Mouse (Mus musculus): ENCODE measurements around the gene Mb21d2.
A peak's percentile ranks its signal among the peaks of the same experiment; 100 is the strongest.

Mb21d2 gene

DNA sequence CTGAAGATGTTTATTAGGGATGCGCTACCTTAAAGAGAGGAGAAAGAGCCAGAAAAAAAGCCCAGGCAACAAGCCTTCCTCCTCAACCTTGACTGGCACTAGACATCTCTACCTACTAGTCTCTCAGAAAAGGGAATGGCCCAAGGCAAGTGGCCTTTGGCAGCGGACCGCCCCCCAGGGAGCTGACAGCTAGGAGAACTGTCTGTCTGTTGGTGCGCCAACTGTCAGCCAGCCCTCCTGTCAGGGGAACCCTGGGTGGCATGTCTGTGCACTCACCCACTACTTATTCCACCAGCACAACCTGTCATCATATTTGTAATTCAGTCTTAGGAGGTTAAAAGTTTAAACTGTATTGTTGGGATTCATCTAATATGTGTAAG, 30.3 kb downstream of the Mb21d2 start:
- no peak for DNase-seq

DNA sequence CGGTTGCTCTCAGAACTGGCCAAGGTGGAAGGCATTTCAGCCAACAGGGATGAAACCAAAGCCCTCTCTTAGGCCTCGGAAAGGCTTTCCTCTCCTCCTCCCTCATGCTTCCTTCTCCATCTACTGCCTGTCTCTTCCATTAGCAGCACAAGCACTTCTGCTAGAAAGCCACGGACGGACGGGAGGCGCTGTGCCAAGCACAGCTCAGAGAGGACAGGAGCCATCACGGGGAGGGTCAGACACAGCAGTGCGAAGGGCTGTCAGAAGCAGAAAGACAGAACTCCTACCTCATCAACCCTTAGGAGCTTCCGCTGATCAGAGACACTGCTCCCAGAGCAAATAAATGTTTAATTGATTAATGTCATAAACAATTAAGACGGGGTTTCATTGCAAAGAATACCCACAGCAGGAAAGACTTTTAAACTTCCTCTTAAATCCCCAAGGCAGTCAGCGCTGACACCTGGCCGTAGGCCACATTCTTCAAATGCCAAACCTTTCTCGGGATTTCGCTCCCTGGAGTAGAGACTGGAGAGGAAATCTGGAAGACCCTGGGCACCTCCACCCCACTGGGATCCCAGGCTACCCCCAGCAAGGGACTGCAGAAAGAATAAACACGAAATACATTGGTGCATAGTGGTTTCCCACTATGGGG, 30.8 kb downstream of the Mb21d2 start:
- peak; percentile 18 for DNase-seq

DNA sequence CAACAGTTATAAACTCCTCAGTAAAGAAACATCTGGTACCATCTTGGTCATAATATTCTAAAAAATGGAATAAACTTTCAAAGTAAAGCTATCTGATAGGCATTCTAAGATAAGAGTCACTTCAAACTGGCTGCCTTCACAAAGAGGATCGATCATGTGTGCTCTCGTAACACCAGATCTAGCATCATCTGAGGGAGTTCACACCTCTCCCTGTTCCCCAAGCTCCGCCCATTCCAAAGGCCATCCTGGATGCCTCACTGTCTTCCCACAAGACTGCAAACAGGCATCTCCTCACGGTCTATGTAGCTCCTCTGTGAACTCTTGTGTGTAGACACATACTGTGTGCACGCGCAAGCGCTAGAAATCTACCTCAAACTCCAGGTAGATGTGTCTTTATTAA, 32.9 kb downstream of the Mb21d2 start:
- DNase-seq, result no peak

DNA sequence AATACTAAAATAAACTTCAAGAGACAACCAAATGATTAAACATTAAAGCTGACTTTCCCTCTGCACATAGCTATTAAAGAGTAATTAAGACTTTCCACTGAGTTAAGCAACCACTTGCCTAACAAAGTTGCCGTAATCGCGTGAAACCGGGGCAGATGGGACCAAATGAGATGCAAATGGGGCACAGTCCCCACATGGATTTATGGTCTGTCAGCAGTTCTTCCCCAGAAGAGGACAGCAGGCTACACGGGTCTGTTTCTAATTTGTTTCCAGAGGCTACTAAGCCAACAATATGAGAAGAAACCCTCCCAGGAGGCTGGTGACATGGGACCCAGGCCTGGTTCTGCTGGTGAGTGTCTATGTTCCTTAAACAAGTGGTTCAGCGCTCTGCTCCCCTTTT, 34.6 kb downstream of the Mb21d2 start:
- no peak for DNase-seq

DNA sequence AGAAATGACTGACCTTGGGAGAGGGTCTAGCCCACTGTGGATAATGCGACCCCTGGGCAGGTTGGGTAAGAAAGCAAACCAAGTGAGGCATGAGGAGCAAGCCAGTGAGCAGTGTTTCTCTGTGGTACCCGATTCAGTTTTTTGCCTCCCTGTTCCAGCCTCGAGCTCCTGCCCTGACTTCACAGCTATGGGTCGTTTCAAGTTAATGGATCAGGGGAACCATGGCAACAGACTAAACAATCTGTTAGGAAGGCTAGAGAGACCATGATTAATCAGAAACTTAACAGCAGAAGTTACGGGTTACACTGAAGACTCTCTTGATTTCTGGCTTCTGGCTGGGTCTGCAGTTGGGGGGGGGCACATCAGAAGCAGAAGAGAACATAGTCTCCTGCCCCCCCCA, 36.2 kb downstream of the Mb21d2 start:
- no peak for DNase-seq

DNA sequence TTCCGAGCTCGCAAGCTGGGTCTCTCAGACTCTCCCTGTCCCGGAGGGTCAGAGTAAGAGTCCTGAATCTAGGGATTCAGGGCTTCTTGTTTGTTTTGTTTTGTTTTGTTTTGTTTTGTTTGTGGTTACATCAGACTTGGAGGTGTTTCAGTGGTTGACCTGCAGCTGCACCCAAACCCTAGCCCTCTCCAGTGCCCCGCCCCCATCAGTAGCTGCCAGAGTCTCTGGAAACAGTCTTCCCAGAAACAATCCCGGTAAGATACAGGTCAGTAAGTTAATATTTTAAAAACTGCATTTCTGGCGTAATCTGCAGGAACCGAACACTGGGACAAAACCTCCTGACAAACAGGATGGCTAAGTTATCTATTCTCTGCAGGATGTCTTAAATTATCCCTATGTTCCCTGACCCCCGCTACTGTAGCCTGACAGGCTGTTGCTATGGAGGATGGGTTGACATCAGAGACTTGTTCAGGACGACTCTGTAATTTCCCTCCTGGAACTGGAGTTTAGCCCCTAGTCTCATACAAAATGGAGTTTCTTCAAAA, 43.2 kb downstream of the Mb21d2 start:
- no peak for DNase-seq

DNA sequence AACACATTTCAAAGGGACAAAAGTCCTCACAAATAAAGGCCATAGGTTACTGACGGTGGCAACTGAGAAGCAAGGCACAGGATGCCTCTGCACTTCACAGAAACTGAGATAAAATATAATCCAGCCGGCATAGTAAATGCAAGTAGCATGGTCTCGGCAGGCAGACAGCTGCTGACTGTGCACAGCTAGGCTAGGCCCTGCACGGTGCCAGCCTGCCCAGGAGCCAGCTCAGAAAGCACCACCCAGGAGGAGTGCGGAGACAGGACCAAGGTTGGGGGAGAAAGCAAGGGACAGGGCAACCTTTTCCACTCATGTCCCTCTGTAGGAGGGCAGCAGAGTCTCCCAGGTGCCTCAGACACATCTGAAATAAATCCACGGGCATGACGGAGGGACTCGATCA, 44.0 kb downstream of the Mb21d2 start:
- DNase-seq, result no peak

DNA sequence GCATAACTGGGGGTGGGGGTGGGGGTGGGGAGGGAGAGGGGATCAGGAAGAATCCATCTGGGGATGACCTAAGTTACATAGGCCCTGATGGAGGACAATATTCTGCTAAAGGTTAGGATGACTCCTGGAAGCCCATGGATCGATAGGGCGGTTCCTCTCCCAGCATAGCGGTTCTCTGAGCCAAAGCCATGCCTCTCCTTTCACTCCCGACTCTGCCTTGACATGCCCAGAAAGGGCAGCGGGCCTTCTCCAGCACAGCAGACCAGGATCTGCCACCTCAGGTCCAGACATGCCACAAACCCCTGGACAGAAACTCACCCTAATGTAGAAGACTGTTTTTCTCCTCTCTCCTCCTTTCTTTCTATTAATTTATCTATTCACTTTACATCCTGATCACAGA, 44.8 kb downstream of the Mb21d2 start:
- no peak for DNase-seq

DNA sequence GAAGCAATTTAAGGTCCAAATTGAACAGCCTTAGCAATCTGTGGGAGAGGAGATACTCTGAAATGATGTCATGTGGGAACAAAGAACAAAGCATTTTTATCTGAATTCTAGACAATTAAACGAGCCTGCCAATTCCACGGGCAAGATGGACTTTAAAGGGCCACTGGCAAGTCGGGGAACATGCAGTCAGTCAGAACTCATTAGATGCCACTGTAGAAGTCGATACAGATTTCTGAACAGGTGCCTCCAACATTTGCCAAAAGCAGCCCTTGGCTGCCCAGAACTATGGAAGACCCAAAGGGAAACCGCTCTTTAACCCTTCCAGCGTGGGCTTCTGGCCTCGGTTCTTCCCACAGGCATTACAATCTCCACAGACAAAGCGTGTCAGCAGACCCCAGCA, 45.8 kb downstream of the Mb21d2 start:
- no peak for DNase-seq

DNA sequence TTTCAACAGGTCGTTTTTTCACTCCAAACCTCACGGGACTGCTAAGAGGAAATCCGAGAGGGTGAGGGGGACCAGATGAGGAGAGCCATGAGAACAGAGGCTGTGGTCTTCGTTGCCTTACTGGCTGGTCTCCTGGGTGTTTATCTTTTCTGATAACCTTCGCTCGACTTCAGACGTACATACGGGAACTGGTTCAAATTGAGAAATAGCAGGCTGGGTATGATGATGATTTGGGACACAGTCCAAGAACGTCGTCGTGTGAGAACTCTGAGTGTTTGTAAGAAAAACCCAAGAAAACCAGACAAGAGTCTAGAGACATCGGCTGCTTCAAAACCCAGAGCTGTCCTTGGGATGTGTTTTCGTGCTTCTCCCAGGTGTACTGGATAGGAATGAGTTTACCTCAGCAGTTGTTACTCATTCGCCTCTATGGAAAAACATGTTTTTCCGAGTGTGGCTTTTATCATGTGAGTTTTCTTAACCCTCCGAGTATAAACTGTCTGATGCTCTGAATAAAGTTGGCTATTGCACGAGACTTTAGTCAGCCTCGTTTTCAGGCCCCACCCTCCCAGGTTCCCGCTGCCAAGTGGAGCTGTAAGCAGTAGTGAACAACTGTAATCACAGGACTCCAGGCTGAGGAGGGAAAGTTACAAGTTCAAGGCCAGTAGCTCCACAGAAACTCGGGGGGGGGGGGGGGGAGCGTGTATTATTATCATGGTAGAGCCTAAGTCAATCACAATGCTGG, 46.6 kb downstream of the Mb21d2 start:
- DNase-seq, result peak in 1 of 2 experiments; percentile 23

DNA sequence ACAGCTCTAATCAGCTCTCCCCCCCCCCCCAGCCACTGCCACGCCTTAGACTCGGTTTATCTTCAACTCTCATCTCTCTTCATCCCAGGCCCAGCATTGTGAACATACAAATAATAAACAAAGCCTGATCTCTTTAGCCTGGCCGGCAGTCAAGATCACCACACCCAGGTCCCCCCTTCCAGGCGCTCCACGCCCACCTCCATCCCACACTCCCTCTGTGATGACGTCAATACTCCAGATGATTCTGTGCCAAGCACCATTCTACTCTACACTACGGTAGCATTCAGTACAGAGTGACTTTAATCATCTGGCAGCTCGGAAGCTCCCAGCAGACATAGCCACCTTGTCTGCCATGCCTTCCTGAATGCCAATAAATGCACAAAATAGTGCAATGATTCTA, 47.7 kb downstream of the Mb21d2 start:
- peak; percentile 42 to 73 for DNase-seq

DNA sequence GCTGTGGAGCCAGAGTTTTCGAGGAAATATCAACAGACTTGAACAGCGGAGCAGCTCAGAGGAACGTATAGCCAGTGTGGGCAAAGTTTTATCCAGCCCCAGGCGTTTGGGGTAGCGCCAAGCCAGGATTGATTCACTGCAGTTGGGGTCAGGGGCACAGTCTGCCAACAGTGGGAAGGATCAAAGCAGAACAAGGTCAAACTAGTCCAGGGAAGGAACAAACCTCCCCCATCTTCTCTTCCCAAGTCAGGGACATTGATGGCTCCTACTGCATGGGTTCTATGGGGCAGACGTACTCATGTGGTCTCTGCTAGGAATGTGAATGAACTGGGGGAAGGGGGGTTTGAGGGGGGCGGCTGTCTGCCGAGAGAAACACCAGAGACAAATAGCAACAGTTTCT, 48.7 kb downstream of the Mb21d2 start:
- DNase-seq, result no peak

DNA sequence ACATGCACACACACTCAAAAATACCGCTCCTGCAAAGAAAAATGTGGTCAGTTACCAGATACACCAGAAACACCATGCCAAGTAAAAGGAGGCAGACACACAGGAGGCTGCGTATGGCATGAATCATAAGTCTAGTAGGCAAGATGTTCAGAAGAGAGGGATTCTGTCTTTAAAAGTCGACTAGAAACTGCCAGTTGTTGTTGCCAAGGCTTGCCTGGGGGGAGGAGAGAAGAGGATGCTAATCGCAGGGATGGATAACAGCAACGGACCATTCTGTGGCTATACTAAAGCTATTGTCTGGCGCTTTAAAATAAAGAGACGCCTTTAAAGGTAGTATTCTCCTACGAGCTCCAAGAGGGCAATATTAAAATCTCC, 49.2 kb downstream of the Mb21d2 start:
- no peak for DNase-seq

DNA sequence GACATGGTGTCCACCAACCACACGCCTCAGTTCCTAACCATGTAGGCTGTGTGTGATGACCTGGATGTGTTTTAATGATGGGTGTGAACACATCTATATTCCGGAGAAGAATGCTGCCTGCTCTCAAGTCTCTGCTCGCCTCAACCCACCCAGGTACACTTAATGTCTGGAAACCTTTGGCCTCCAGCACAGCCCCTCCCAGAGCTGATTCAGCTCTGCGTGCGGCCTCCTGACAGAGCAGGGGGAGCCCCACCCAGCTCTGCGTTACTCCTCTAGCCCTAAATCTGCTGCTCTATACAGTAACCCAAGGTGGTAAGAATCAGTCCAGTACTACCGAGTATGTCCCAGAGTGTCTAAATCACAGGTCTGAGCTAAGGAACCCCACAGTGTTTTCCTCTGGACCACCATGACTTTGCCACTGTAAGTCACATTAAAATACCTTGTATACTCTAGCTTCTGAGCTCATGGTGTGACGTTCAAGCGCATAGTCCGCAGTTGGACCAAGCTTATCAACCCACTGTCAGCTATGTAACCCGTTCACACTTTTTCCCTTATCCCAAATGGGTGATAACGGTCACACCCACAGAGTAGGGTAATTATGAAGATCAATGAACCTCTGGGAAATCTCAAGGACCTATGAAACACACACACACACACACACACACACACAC, 49.7 kb downstream of the Mb21d2 start:
- no peak for DNase-seq

DNA sequence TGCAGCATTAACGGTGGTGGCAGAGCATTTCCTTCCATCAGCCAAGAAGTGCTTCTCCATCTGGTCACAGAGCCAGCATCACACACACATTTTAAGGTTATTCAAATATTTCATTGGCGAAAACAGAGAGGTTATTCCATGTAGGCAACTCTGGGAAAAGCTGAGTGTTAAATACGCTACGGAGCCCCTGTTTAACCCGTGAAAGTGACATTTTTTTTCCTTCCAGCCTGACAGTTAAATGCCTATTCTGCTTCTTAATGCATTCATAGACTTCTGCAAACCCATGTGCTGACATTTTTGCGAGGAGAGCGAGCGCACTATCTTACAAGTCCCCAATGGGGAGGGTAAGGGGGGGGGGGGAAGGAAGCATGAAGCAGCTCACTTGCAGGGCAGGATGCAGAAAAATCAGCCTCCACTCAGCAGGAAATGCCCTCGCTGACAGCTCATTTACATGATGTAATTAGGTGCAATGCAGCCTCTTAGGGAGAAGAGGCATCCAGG, 52.3 kb downstream of the Mb21d2 start:
- DNase-seq, result no peak

DNA sequence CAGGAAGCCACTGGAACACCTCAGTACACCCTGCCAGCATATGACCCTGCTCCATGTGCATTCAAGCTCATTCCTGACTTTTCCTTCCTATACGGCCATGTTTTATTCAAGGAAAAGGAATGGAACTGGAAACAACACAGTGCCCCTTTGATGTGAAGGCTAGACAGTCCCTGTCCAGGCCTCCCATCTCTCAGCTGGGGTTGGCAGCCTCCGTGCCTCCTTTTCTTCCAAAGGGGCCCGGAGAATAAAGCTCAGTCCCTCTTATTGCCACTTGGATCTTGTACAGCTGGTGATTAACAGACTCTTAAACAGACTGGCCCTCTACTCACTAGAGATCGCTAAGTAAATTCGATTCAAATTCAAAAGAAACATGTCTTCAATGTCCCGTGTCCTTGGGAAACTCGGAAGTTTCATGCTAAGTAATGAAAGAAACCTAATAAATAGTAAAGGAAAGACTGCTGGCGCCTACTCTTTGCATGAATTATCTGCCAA, 56.0 kb downstream of the Mb21d2 start:
- no peak for DNase-seq

DNA sequence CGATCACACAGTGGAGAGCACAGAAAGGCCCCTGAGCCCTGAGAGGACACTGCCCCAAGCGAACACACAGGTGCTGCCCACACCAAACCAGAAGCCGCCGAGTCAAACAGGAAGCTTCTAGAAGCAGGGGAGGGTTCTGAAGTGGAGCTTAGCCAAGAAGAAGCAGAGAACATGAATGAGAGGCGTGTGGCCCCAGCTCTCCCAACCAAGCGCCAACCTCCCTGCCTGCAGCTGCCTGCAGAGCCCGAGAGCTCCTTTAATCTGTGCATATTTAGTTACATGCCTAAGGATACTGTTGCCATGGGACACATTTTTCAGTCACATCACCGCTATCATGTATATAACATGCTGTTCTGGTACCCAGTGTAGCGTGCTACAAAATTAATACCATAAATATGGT, 58.6 kb downstream of the Mb21d2 start:
- DNase-seq, result peak; percentile 25 to 30

DNA sequence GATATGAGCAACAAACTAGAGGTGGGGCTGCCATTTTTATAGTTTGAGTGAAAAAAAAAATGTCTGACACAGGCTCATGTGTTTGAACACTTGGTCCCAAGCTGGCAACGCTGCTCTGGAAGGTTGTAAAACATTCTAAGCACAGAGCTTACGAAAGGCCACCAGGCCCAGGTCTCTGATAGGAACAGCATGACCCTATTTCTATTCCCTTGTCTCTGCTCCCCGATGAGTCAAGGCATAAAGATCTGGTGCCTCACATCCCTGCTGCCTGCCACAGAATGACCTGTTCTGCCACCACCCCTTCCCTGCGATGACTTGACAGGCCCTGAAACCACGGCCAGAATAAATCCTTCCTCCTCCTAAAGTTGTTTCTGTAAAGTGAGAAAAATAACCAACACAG, 59.0 kb downstream of the Mb21d2 start:
- no peak for DNase-seq

DNA sequence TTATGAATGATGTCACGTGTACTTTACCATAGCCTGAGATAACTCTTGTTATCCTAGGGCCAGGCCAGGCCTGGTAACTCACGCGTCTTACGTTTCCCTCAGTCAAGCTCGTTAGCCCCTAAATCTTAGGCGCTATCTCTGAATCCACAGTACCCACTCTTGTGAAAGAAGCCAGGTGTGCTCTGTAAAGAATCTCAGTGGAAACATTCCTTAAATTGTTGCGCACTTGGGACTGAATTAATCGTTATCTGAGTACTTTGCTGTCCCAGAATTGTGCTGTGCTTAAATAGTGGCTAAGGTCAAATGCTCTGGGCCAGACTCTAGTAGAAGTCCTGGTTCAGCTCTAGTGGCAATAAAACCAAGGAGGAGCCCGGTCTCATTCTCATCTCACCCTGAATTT, 60.6 kb downstream of the Mb21d2 start:
- no peak for DNase-seq

DNA sequence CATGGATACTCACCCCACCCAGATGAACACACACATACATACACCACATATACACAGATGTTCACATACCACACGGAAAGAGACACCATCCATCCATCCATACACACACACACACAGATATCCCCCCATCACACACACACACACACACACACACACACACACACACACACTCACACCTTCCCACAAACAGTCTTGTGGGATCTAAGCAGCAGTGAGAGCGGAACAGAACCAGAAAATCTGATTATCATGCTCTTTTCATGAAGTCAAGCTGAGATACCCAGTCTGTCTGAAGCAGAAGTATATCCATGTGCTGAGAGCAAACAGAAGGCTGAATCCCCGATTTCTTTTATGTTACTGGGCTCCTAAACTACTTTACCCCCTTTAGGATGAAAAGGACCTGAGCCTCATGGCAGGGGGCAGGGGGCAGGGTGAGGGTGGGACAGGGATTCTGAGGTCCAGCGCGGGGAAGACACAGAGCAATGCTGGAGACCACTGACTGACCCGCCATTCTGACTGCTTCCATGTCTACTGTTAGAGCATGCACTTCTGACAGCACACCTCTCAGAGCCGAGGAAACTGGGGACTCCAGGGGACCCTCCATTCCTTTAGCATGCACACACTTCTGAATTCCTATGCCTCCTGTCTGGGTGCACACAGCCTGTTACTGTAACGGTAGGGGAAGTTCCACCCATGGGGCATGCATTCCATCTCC, 62.7 kb downstream of the Mb21d2 start:
- DNase-seq, result no peak

DNA sequence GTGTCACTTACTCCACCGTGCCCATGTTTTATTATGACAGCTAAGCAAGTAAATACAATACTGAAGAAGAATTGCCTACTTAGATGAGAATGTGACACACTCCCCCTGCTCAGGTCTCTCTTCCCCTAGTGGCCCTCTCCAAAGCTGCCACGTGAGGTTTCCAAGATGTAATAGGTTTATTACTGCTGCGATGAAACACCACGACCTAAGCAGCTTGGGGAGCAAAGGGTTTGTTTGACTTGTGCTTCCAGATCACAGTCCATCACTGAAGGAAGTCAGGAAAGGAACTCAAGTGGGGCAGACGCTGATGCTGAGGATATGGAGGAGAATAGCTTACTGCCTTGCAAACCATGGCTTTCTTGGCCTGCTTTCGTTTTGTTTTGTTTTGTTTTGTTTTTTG, 65.9 kb downstream of the Mb21d2 start:
- no peak for DNase-seq

DNA sequence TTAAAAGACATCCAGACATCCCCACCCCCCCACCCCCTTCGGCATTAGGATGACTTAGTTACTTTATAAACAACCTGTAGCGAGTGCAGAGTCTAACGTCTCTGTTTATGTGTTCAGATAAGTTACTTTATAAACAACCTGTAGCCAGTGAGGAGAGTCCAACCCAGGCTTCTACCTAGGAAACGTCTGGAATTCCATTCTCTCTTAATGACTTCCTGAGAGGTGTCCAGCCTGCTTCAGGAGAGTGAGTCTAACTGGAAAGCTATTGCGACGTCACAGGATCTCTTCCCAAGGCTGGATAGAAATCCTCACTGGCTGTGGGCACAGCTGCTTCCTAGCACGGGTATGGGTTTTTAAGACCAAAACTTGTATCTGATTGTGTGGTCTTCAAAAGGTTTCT, 67.4 kb downstream of the Mb21d2 start:
- DNase-seq, result peak; percentile 29 to 59

DNA sequence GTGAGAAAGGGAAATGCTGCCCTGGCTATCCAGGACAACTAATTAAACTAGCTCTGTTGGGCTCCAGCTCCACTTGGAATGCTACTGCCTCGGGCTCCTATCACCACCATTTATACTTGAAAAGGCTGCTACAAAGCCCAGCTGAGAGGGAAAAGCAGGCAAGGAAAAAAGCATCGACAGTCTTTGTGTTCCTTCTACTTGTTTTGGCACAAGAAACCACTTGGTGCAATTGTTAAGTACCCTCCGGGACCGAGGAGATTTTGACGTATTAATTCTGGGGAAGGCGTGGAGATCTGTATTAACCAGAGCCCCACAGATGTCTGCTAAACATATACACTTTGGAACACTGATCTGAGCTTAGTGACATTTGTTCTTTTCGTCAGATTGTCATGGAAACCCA, 69.8 kb downstream of the Mb21d2 start:
- no peak for DNase-seq
